Mouse (Mus musculus) CH12.LX (cell line): ENCODE results near the gene Efs. TPM values are rescaled to one million over a fixed set of nuclear protein-coding genes. Genes with fewer than 3 reads are reported as not detected.

Experiments
- DNase-seq: peaks from one replicate; pipeline ENCODE4 v3.0.0-alpha.2; 2013; ENCODE audit errors: extremely low read depth
- H3K27ac ChIP-seq: 2 replicates; pipeline ENCODE4 v1.5.1; 2012; ENCODE audit warnings: low read depth, mild to moderate bottlenecking, control low read depth, moderate library complexity; ENCODE audit not compliant: insufficient read depth
- H3K27me3 ChIP-seq: replicated peaks from 2 replicates; pipeline ENCODE3; 2012; ENCODE audit warnings: inconsistent platforms
- H3K36me3 ChIP-seq, 2 experiments: replicated peaks in 1 of 2; 2 replicates each; pipeline versions ENCODE3 to v1.6.1; 2012; ENCODE audit warnings: inconsistent platforms in 1 of 2, low read length in 1 of 2, mild to moderate bottlenecking in 1 of 2, mixed read lengths in 1 of 2, moderate library complexity in 1 of 2; ENCODE audit not compliant: control insufficient read depth in 1 of 2, insufficient read depth in 1 of 2
- H3K4me1 ChIP-seq, 2 experiments: 2 replicates each; pipeline ENCODE4 v1.6.1; 2012; ENCODE audit warnings: inconsistent platforms in 1 of 2, moderate library complexity in 1 of 2; ENCODE audit not compliant: insufficient read depth in 2 of 2, control insufficient read depth in 1 of 2
- H3K4me2 ChIP-seq: 2 replicates; pipeline ENCODE4 v1.6.1; 2012; ENCODE audit warnings: low read depth, mild to moderate bottlenecking, control low read depth; ENCODE audit not compliant: poor library complexity, insufficient read depth, severe bottlenecking
- H3K4me3 ChIP-seq, 3 experiments: fragments of 150-350 bp in 1 of 3; sonication (generic) in 1 of 3; replicated peaks in 1 of 3; 2 replicates each; pipeline versions ENCODE3 to v1.5.1; 2011 to 2012; ENCODE audit warnings: low read depth in 2 of 3, low read length in 2 of 3, mild to moderate bottlenecking in 2 of 3, moderate library complexity in 2 of 3, control low read depth in 1 of 3, improper control_type of control experiment in 1 of 3, inconsistent platforms in 1 of 3, mixed read lengths in 1 of 3; ENCODE audit not compliant: poor library complexity in 1 of 3
- H3K79me2 ChIP-seq: replicated peaks from 2 replicates; pipeline ENCODE4 v1.6.1; 2012; ENCODE audit warnings: mild to moderate bottlenecking, moderate library complexity; ENCODE audit not compliant: control insufficient read depth, poor library complexity, insufficient read depth, severe bottlenecking; ENCODE audit errors: extremely low read depth
- H3K9ac ChIP-seq: 2 replicates; pipeline ENCODE4 v1.6.1; 2012; ENCODE audit warnings: low read depth, mild to moderate bottlenecking, control low read depth, moderate library complexity; ENCODE audit not compliant: insufficient read depth
- H3K9me3 ChIP-seq: replicated peaks from 2 replicates; pipeline ENCODE3; 2012; ENCODE audit warnings: low read length, inconsistent platforms, mixed read lengths
- BHLHE40 ChIP-seq: IDR thresholded peaks from 2 replicates; pipeline ENCODE4 v1.6.1; 2011; ENCODE audit warnings: mild to moderate bottlenecking, low read depth, low read length, improper control_type of control experiment
- CHD1 ChIP-seq: IDR thresholded peaks from 2 replicates; pipeline ENCODE4 v1.6.1; 2012; ENCODE audit warnings: low read depth, low read length, improper control_type of control experiment, inconsistent platforms
- E2F4 ChIP-seq: IDR thresholded peaks from 2 replicates; pipeline ENCODE4 v1.6.1; 2011; ENCODE audit warnings: low read depth, low read length, improper control_type of control experiment; ENCODE audit not compliant: insufficient replicate concordance
- EP300 ChIP-seq: IDR thresholded peaks from 2 replicates; pipeline ENCODE4 v1.6.1; 2011; ENCODE audit warnings: low read length, improper control_type of control experiment
- ETS1 ChIP-seq: conservative IDR thresholded peaks from 2 replicates; pipeline ENCODE4 v1.6.1; 2012; ENCODE audit warnings: low read depth, mild to moderate bottlenecking, inconsistent platforms, low read length, improper control_type of control experiment, moderate library complexity
- GABPA ChIP-seq: IDR thresholded peaks from 2 replicates; pipeline ENCODE4 v1.6.1; 2012; ENCODE audit warnings: low read depth, low read length, improper control_type of control experiment, inconsistent platforms; ENCODE audit not compliant: insufficient replicate concordance
- KAT2A ChIP-seq: IDR thresholded peaks from 2 replicates; pipeline ENCODE4 v1.6.1; 2012; ENCODE audit warnings: low read length, improper control_type of control experiment, inconsistent platforms; ENCODE audit not compliant: insufficient replicate concordance
- MAFK ChIP-seq: IDR thresholded peaks from 2 replicates; pipeline ENCODE4 v1.6.1; 2011; ENCODE audit warnings: low read length, improper control_type of control experiment; ENCODE audit not compliant: insufficient replicate concordance
- MAZ ChIP-seq: IDR thresholded peaks from 2 replicates; pipeline ENCODE4 v1.6.1; 2012; ENCODE audit warnings: low read depth, mild to moderate bottlenecking, inconsistent platforms, low read length, improper control_type of control experiment, moderate library complexity
- MEF2A ChIP-seq: IDR thresholded peaks from 2 replicates; pipeline ENCODE4 v1.6.1; 2014; ENCODE audit warnings: low read depth, mild to moderate bottlenecking, inconsistent platforms, low read length, improper control_type of control experiment, borderline replicate concordance
- MYC ChIP-seq: IDR thresholded peaks from 2 replicates; pipeline ENCODE4 v1.6.1; 2011; ENCODE audit warnings: low read depth, mild to moderate bottlenecking, improper control_type of control experiment, low read length
- NRF1 ChIP-seq: IDR thresholded peaks from 2 replicates; pipeline ENCODE4 v1.6.1; 2014; ENCODE audit warnings: low read depth, mild to moderate bottlenecking, inconsistent platforms, low read length, improper control_type of control experiment, moderate library complexity
- POLR2A ChIP-seq: IDR thresholded peaks from 2 replicates; pipeline ENCODE4 v1.6.1; 2011; ENCODE audit warnings: low read depth, mild to moderate bottlenecking, improper control_type of control experiment, low read length
- POLR2AphosphoS2 ChIP-seq: IDR thresholded peaks from 2 replicates; pipeline ENCODE4 v1.6.1; 2011; ENCODE audit warnings: low read depth, low read length, improper control_type of control experiment
- RCOR1 ChIP-seq: conservative IDR thresholded peaks from 2 replicates; pipeline ENCODE4 v1.6.1; 2012; ENCODE audit warnings: low read depth, mild to moderate bottlenecking, inconsistent platforms, low read length, improper control_type of control experiment
- TBP ChIP-seq: conservative IDR thresholded peaks from 2 replicates; pipeline ENCODE4 v1.6.1; 2011; ENCODE audit warnings: low read depth, low read length, improper control_type of control experiment
- TCF12 ChIP-seq: IDR thresholded peaks from 2 replicates; pipeline ENCODE4 v1.6.1; 2014; ENCODE audit warnings: low read depth, mild to moderate bottlenecking, inconsistent platforms, low read length, improper control_type of control experiment
- UBTF ChIP-seq: IDR thresholded peaks from 2 replicates; pipeline ENCODE4 v1.6.1; 2012; ENCODE audit warnings: low read depth, mild to moderate bottlenecking, inconsistent platforms, low read length, improper control_type of control experiment, moderate library complexity
- USF2 ChIP-seq: conservative IDR thresholded peaks from 2 replicates; pipeline ENCODE4 v1.6.1; 2011; ENCODE audit warnings: low read depth, low read length, improper control_type of control experiment
- ZKSCAN1 ChIP-seq: IDR thresholded peaks from 2 replicates; pipeline ENCODE4 v1.6.1; 2012; ENCODE audit warnings: low read depth, inconsistent platforms, low read length, improper control_type of control experiment, borderline replicate concordance
- ZNF384 ChIP-seq: IDR thresholded peaks from 2 replicates; pipeline ENCODE4 v1.6.1; 2012; ENCODE audit warnings: low read depth, low read length, improper control_type of control experiment, inconsistent platforms
- dilution Hi-C: fragments of 300-500 bp; cut with MboI; formaldehyde crosslinking; loops from 2 replicates; pipeline ENCODE4 v1.14.3; 2020; ENCODE audit warnings: low sequenced_read_pairs; ENCODE audit not compliant: extremely low pct_unique_long_range_greater_than_20kb, extremely low pct_ligation_motif_present
- in situ Hi-C: fragments of 300-500 bp; cut with MboI; formaldehyde crosslinking; loops from 3 replicates; pipeline ENCODE4 v1.14.3; 2019; ENCODE audit warnings: low sequenced_read_pairs, low pct_ligation_motif_present, low pct_unique_long_range_greater_than_20kb, mixed read lengths
- polyA plus RNA-seq: library from polyadenylated mRNA; unstranded; fragments of >175 nt; gene quantifications from 2 replicates; pipeline ENCODE4 v1.2.1, GENCODE M21; 2012; ENCODE audit warnings: low read depth; ENCODE audit not compliant: insufficient read length
- total RNA-seq, 2 experiments: library from RNA; depleted of rRNA; stranded (reverse); fragments of 300-350 nt in 1 of 2; fragments of >200 nt in 1 of 2; gene quantifications; 2 replicates each; pipeline ENCODE4 v1.2.3; 2012 to 2014

Efs gene
- total and polyA plus RNA-seq, 3 experiments, result not detected

DNA sequence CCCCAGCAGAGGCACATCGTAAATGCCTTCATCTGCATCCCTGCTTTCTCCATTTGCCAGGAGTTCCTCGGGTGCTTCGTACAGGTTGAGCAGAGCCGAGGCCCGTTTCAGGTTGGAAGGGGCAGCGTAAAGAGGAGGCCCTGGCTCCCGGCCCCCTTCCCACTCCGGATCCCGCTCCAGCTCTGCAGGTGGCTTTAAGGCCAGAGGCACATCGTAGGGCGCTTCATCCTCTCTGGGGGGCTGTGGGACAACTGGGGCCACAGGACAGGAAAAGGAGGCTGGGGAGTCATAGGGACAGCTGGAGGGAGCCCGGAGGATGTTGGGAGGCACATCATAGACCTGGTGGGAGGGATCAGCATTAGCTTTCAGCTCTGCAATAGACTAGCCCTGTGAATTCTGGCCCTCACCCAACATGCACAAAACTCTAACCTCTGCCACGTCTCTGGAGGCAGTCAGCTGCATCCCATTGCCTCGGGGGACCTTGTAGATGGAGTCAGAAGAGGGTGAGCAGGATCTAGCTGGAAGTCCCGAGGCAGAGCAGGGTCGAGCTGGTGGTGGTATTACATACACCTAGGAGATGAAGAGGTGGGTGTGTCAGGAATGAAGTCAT lies 5.7 kb downstream of the Efs start:
- Histone ChIP-seq H3K79me2 (no peaks in the 10 kb centered on the region), H3K27ac (no peak overlapping the region), H3K4me3 (no peak overlapping the region), H3K36me3 (no peaks in the 10 kb centered on the region), H3K9ac (no peak overlapping the region), H3K27me3 (peaks cover 91% of the 10 kb centered on the region), H3K9me3 (no peaks in the 10 kb centered on the region), H3K4me2 (no peak overlapping the region), H3K4me1 (peaks cover 0 to 5% of the 10 kb centered on the region in 2 experiments; a peak in 1 of 4 replicates)
- dilution Hi-C loops, result no loop called here
- TF ChIP-seq ZNF384, result no peak
- TF ChIP-seq USF2, result no peak
- no peak for TF ChIP-seq POLR2AphosphoS2
- no peak for TF ChIP-seq POLR2A
- TF ChIP-seq KAT2A, result no peak
- no peak for TF ChIP-seq MAZ
- no peak for TF ChIP-seq RCOR1
- TF ChIP-seq GABPA, result no peak
- TF ChIP-seq EP300, result no peak
- no peak for TF ChIP-seq TBP
- DNase-seq, result no peak
- in situ Hi-C loops, result no loop called here

GRCm38 (mm10) chr14:54913343-54913742 lies 12.6 kb downstream of the Efs start:
- dilution Hi-C loops (no loop called here), in situ Hi-C loops (no loop called here)
- H3K4me3 ChIP-seq, result no peak overlapping the region
- no peak overlapping the region for H3K9ac ChIP-seq
- TF ChIP-seq TCF12 (no peak), TBP (no peak), RCOR1 (no peak), MYC (no peak), CHD1 (no peak), MEF2A (no peak), ETS1 (no peak), E2F4 (no peak), ZKSCAN1 (no peak), POLR2AphosphoS2 (no peak), UBTF (no peak), USF2 (no peak), KAT2A (no peak), POLR2A (no peak), EP300 (no peak), BHLHE40 (no peak), NRF1 (no peak), MAFK (no peak)
- no peak for DNase-seq
- no peak overlapping the region for H3K4me2 ChIP-seq
- H3K9me3 ChIP-seq, result no peaks in the 10 kb centered on the region
- H3K36me3 ChIP-seq, result no peaks in the 10 kb centered on the region
- H3K27ac ChIP-seq, result no peak overlapping the region
- H3K27me3 ChIP-seq, result peaks cover 83% of the 10 kb centered on the region
- no peaks in the 10 kb centered on the region for H3K79me2 ChIP-seq
- peaks cover 0 to 4% of the 10 kb centered on the region in 2 experiments; a peak in 2 of 4 replicates for H3K4me1 ChIP-seq
